Mouse (Mus musculus): ENCODE measurements at regions not wholly inside any gene's neighbourhood (a gene's known extent, or its start where the extent isn't known, plus 50 kb on each side); places are given as distances from the start of the nearest gene placed in this dataset.

DNA sequence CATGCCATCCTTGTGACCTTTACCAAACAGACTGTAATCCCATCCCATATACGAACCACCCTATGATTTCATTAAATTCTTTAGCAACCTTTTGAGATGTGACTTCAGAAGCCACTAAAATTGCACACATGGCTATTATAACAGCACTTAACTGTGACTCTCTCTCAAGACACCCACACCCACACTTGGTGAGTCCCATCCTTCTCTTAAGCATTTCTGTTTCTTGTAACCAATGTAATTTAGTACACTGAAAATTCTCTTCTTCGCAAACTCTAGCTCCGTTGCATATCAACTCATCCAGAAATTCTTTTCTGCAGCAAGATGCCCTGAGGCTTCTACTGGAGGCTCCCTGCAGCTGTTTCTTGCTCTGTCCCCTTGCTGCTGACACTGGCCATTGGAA is 88.4 kb upstream of the Rmdn2 start:
- TF ChIP-seq CTCF (conservative IDR thresholded peaks at IDR 0.05; ENCODE audit: insufficient read depth, insufficient read length, low read depth, low read length) (no peak), POLR2A (IDR thresholded peaks at IDR 0.05; ENCODE audit: low read depth, low read length) (no peak)
